Mouse (Mus musculus) CD4-positive, CD25-positive, alpha-beta regulatory T cell, adult 4 months (primary cell): ENCODE measurements at regions not wholly inside any gene's neighbourhood (a gene's known extent, or its start where the extent isn't known, plus 50 kb on each side); places are given as distances from the start of the nearest gene placed in this dataset.

Experiments used
- ATAC-seq: one replicate; pipeline ENCODE4 v1.8.0; 2017

- ATAC-seq = no peak
Measured at GRCm38 (mm10) chr3:52413187-52413746, 145.1 kb downstream of the Foxo1 start.

GRCm38 (mm10) chr3:52411356-52411755, 143.2 kb downstream of the Foxo1 start:
- peak; percentile 97 for ATAC-seq

GRCm38 (mm10) chr3:52409465-52409864, 141.3 kb downstream of the Foxo1 start:
- ATAC-seq = no peak

DNA sequence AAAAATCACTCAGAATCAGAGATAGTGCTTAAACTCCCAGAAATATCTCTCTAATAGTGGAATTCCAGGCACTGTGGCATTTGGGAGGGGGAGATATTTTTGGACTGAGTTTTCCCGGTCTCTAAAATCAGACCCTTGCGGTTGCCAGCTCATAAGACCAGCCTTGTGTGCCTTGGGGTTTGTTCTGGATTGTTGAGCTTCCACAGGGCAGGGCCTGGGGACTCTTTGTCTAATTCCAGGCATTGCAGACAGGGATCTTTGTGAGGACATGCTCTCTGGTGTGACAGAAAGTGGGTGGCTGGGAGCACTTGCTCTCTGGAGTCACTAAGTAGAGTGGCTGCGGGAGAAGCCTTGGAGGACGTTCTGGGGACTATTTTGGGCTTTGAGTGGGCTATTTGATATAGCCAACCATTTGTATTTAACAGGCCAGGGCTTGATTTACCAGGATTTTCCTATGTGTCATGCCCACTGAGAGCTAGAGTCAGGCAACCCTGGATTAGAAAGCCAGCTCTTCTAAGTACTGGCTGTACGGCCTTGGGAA, 138.7 kb downstream of the Foxo1 start:
- no peak for ATAC-seq

DNA sequence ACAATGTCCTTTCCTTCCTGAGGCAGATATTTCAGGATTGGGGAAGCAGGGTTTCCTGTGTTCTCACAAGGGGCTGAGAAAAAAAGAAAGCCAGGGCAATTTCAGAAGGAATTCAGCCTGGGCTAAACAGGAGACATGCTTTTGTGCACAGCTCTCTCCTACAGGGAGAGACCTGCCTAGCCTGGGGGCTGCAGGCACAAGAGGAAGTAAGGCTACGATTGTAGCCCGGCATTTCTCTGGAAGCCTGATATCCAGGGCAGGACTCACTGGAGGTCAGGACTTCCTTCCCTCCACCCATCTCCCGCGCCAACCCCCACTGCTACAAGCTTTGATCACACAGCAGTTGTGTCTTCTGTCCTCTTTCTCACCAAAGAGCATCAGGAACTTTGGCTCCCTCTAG, 136.5 kb downstream of the Foxo1 start:
- ATAC-seq = no peak

- ATAC-seq = no peak
Measured at GRCm38 (mm10) chr3:52403032-52403431, 134.9 kb downstream of the Foxo1 start.
